Mouse (Mus musculus) myocyte (in vitro differentiated cells): ENCODE data around the gene Olfr314. TPM values are rescaled to one million over a fixed set of nuclear protein-coding genes. Genes with fewer than 3 reads are reported as not detected.
"Not testable (repeated sequence)": the region's sequence is repeated elsewhere in the genome, so short reads cannot be mapped to it uniquely, and the experiment has no call there.

Source experiments
- H3K27me3 ChIP-seq: one replicate; pipeline ENCODE4 v1.6.1; 2011; ENCODE audit not compliant: control insufficient read depth, insufficient read depth, insufficient read length
- H3K36me3 ChIP-seq: one replicate; pipeline ENCODE4 v1.6.1; 2011; ENCODE audit not compliant: control insufficient read depth, insufficient read depth
- H3K4me2 ChIP-seq: one replicate; pipeline ENCODE4 v1.6.1; 2011; ENCODE audit warnings: low read depth, control low read depth
- H3K4me3 ChIP-seq: one replicate; pipeline ENCODE4 v1.5.1; 2011; ENCODE audit warnings: mild to moderate bottlenecking, control low read depth, moderate library complexity
- H3K79me2 ChIP-seq: one replicate; pipeline ENCODE4 v1.6.1; 2011; ENCODE audit not compliant: control insufficient read depth, insufficient read depth
- H3ac ChIP-seq: one replicate; pipeline ENCODE4 v1.6.1; 2011; ENCODE audit not compliant: control insufficient read depth, insufficient read length
- CEBPB ChIP-seq: IDR thresholded peaks from 2 replicates; pipeline ENCODE4 v1.6.1; 2011; ENCODE audit warnings: mild to moderate bottlenecking, moderate library complexity; ENCODE audit not compliant: poor library complexity, insufficient read depth, severe bottlenecking
- E2F4 ChIP-seq: IDR thresholded peaks from one replicate; pipeline ENCODE4 v1.6.1; 2011; ENCODE audit warnings: mild to moderate bottlenecking, control low read depth, moderate library complexity; ENCODE audit not compliant: insufficient read depth
- MAX ChIP-seq: IDR thresholded peaks from one replicate; pipeline ENCODE4 v1.6.1; 2011; ENCODE audit warnings: low read depth, mild to moderate bottlenecking, control low read depth
- MYOD1 ChIP-seq, 3 experiments: IDR thresholded peaks; one replicate each; pipeline ENCODE4 v1.6.1; 2011; ENCODE audit warnings: control low read depth in 2 of 3, low read depth in 2 of 3, mild to moderate bottlenecking in 2 of 3, moderate library complexity in 1 of 3; ENCODE audit not compliant: insufficient read length in 2 of 3, control insufficient read depth in 1 of 3
- MYOG ChIP-seq, 3 experiments: IDR thresholded peaks; one replicate each; pipeline ENCODE4 v1.6.1; 2011; ENCODE audit warnings: control low read depth in 2 of 3, low read depth in 2 of 3, mild to moderate bottlenecking in 2 of 3; ENCODE audit not compliant: insufficient read length in 2 of 3, control insufficient read depth in 1 of 3, insufficient read depth in 1 of 3
- POLR2A ChIP-seq: IDR thresholded peaks from one replicate; pipeline ENCODE4 v1.6.1; 2011; ENCODE audit warnings: low read depth, mild to moderate bottlenecking, control low read depth, moderate library complexity; ENCODE audit not compliant: insufficient read length
- POLR2AphosphoS2 ChIP-seq: IDR thresholded peaks from one replicate; pipeline ENCODE4 v1.6.1; 2011; ENCODE audit warnings: low read depth, control low read depth; ENCODE audit not compliant: insufficient read length
- REST ChIP-seq: IDR thresholded peaks from one replicate; pipeline ENCODE4 v1.6.1; 2011; ENCODE audit warnings: mild to moderate bottlenecking, control low read depth, moderate library complexity; ENCODE audit not compliant: insufficient read depth, insufficient read length
- SRF ChIP-seq: IDR thresholded peaks from one replicate; pipeline ENCODE4 v1.6.1; 2011; ENCODE audit warnings: low read depth; ENCODE audit not compliant: control insufficient read depth, insufficient read length
- TCF12 ChIP-seq: IDR thresholded peaks from one replicate; pipeline ENCODE4 v1.6.1; 2011; ENCODE audit warnings: mild to moderate bottlenecking, control low read depth; ENCODE audit not compliant: poor library complexity, insufficient read depth, severe bottlenecking
- TCF3 ChIP-seq: IDR thresholded peaks from one replicate; pipeline ENCODE4 v1.6.1; 2011; ENCODE audit warnings: low read depth, control low read depth; ENCODE audit not compliant: insufficient read length
- USF1 ChIP-seq: IDR thresholded peaks from one replicate; pipeline ENCODE4 v1.6.1; 2011; ENCODE audit warnings: low read depth, mild to moderate bottlenecking, control low read depth, moderate library complexity
- polyA plus RNA-seq: library from polyadenylated mRNA; unstranded; fragments of >200 nt; fragmentation: generic; extraction: Trizol; gene quantifications from one replicate; pipeline ENCODE4 v1.2.1, GENCODE M21; 2012; ENCODE audit warnings: missing spikeins

The Olfr314 gene
- polyA plus RNA-seq, 1 experiment, result not detected

- peaks cover 5% of the 10 kb centered on the region for H3K27me3 ChIP-seq
- H3K4me3 ChIP-seq, result no peak overlapping the region
- no peaks in the 10 kb centered on the region for H3K36me3 ChIP-seq
- no peaks in the 10 kb centered on the region for H3K79me2 ChIP-seq
- no peak for TF ChIP-seq REST
- no peak for TF ChIP-seq SRF
- TF ChIP-seq MAX, result no peak
- no peak overlapping the region for H3K4me2 ChIP-seq
- no peak overlapping the region for H3ac ChIP-seq
Measured at GRCm38 (mm10) chr11:58803871-58804270, 21.1 kb downstream of the Olfr314 start.

GRCm38 (mm10) chr11:58804393-58804792 is 21.6 kb downstream of the Olfr314 start:
- Histone ChIP-seq H3K27me3 (peaks cover 5% of the 10 kb centered on the region), H3K79me2 (no peaks in the 10 kb centered on the region), H3ac (no peak overlapping the region), H3K4me3 (no peak overlapping the region), H3K36me3 (no peaks in the 10 kb centered on the region), H3K4me2 (no peak overlapping the region)
- no peak for TF ChIP-seq E2F4
- no peak for TF ChIP-seq SRF
- no peak for TF ChIP-seq POLR2AphosphoS2
- TF ChIP-seq TCF3, result no peak
- no peak for TF ChIP-seq MAX
- TF ChIP-seq TCF12, result no peak
- no peak for TF ChIP-seq MYOG (IDR thresholded peaks at IDR 0.05; ENCODE audit: control insufficient read depth in 1 of 3, insufficient read depth in 1 of 3, insufficient read length in 2 of 3, low read depth in 2 of 3)
- no peak for TF ChIP-seq MYOD1 (IDR thresholded peaks at IDR 0.05; ENCODE audit: control insufficient read depth in 1 of 3, insufficient read length in 2 of 3, low read depth in 2 of 3)
- no peak for TF ChIP-seq POLR2A
- no peak for TF ChIP-seq CEBPB
- TF ChIP-seq REST, result no peak
- TF ChIP-seq USF1, result no peak

- Histone ChIP-seq H3K4me2 (no peak overlapping the region), H3K4me3 (no peak overlapping the region), H3ac (no peak overlapping the region), H3K36me3 (no peaks in the 10 kb centered on the region), H3K27me3 (no peaks in the 10 kb centered on the region), H3K79me2 (no peaks in the 10 kb centered on the region)
- no peak for TF ChIP-seq TCF12
- no peak for TF ChIP-seq CEBPB
- no peak for TF ChIP-seq MAX
- TF ChIP-seq REST, result no peak
- TF ChIP-seq TCF3, result no peak
- TF ChIP-seq POLR2AphosphoS2, result no peak
- TF ChIP-seq MYOD1 (IDR thresholded peaks at IDR 0.05; ENCODE audit: control insufficient read depth in 1 of 3, insufficient read length in 2 of 3, low read depth in 2 of 3), result no peak
- no peak for TF ChIP-seq SRF
- no peak for TF ChIP-seq MYOG (IDR thresholded peaks at IDR 0.05; ENCODE audit: control insufficient read depth in 1 of 3, insufficient read depth in 1 of 3, insufficient read length in 2 of 3, low read depth in 2 of 3)
- TF ChIP-seq POLR2A, result no peak
- TF ChIP-seq USF1, result no peak
- TF ChIP-seq E2F4, result no peak
Measured at GRCm38 (mm10) chr11:58812001-58812400, 29.2 kb downstream of the Olfr314 start.

GRCm38 (mm10) chr11:58814700-58815099 is 31.9 kb downstream of the Olfr314 start, which contains the start of gene Olfr313:
TSS of gene Olfr313 (plus strand) at chr11:58815000.
- not testable (repeated sequence) for H3K79me2 ChIP-seq, H3K4me2 ChIP-seq, H3ac ChIP-seq, H3K27me3 ChIP-seq, H3K36me3 ChIP-seq, H3K4me3 ChIP-seq

GRCm38 (mm10) chr11:58815676-58816075 is 32.9 kb downstream of the Olfr314 start:
- no peaks in the 10 kb centered on the region for H3K36me3 ChIP-seq
- H3K4me3 ChIP-seq, result no peak overlapping the region
- H3K4me2 ChIP-seq, result no peak overlapping the region
- no peak overlapping the region for H3ac ChIP-seq
- no peaks in the 10 kb centered on the region for H3K27me3 ChIP-seq
- no peaks in the 10 kb centered on the region for H3K79me2 ChIP-seq
- no peak for TF ChIP-seq TCF12
- no peak for TF ChIP-seq MYOG (IDR thresholded peaks at IDR 0.05; ENCODE audit: control insufficient read depth in 1 of 3, insufficient read depth in 1 of 3, insufficient read length in 2 of 3, low read depth in 2 of 3)
- no peak for TF ChIP-seq E2F4
- no peak for TF ChIP-seq MAX
- TF ChIP-seq MYOD1 (IDR thresholded peaks at IDR 0.05; ENCODE audit: control insufficient read depth in 1 of 3, insufficient read length in 2 of 3, low read depth in 2 of 3), result no peak
- TF ChIP-seq POLR2AphosphoS2, result no peak
- TF ChIP-seq CEBPB, result no peak
- no peak for TF ChIP-seq REST
- TF ChIP-seq SRF, result no peak
- TF ChIP-seq TCF3, result no peak
- TF ChIP-seq USF1, result no peak
- TF ChIP-seq POLR2A, result no peak

- not testable (repeated sequence) for H3K27me3 ChIP-seq, H3K36me3 ChIP-seq, H3K4me2 ChIP-seq, H3K79me2 ChIP-seq, H3K4me3 ChIP-seq, H3ac ChIP-seq
Measured at GRCm38 (mm10) chr11:58828937-58829336, 46.2 kb downstream of the Olfr314 start, which contains the start of gene Olfr312. TSS of gene Olfr312 (plus strand) at chr11:58829237.
